Mouse (Mus musculus): ENCODE results near the gene Klre1.
A peak's percentile ranks its signal among the peaks of the same experiment; 100 is the strongest.

Gene Klre1

DNA sequence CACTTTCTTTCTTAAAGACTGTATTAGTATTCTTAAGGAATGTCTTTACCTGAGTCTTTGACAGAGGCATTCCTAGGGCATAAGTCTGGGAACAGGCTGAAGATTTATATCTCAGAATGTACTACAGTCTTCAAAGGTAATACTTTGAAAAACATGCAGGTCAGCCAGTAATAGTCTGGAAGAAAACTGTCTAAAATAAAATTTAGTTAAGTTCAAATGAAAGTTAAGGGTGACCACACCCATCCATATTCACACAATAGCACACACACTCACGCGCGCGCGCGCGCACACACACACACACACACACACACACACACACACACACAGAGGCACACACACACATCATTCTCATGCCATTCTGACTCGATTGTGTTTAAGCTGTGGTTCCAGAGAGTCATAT is at the start of gene Klre1:
Klre1 (plus strand) TSS at position 301 of the 400 bp plus-strand sequence.
- DNase-seq, result no peak

- DNase-seq, result no peak
These were observed 48.1 kb upstream of the Klre1 start for GRCm38 (mm10) chr6:129529605-129530004.

- DNase-seq, result no peak
These were observed 47.4 kb upstream of the Klre1 start for GRCm38 (mm10) chr6:129530261-129530660.

DNA sequence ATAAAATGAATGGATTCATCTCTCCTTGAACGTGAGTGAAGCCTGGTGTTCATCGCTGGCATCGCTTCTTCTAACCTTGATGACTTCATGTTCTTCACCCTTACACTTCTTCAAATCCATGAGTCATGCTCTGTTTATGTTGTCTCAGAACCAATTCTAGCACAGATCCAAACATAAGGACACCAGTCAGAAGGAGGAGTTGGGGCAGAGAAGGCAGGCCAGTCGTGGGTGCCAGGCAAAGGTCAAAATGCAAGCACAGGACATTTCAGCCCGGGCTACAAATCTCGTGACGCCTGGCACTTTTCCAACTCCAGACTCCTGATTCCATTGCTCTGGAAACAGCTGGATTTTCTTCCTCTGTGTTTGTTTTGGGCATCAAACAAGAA is 45.2 kb upstream of the Klre1 start:
- peak; percentile 83 for DNase-seq

GRCm38 (mm10) chr6:129532942-129533860 is 44.5 kb upstream of the Klre1 start, which contains the start of gene Gabarapl1:
Gene Gabarapl1 (plus strand): TSS chr6:129533160.
- DNase-seq, result peak; percentile 91

- DNase-seq, result no peak
These were observed 43.6 kb upstream of the Klre1 start for GRCm38 (mm10) chr6:129534057-129534456.

GRCm38 (mm10) chr6:129534627-129535190 is 43.0 kb upstream of the Klre1 start:
- DNase-seq, result no peak

- no peak for DNase-seq
These were observed 42.0 kb upstream of the Klre1 start for GRCm38 (mm10) chr6:129535723-129536122.

- no peak for DNase-seq
These were observed 39.1 kb upstream of the Klre1 start for GRCm38 (mm10) chr6:129538555-129538954.

DNA sequence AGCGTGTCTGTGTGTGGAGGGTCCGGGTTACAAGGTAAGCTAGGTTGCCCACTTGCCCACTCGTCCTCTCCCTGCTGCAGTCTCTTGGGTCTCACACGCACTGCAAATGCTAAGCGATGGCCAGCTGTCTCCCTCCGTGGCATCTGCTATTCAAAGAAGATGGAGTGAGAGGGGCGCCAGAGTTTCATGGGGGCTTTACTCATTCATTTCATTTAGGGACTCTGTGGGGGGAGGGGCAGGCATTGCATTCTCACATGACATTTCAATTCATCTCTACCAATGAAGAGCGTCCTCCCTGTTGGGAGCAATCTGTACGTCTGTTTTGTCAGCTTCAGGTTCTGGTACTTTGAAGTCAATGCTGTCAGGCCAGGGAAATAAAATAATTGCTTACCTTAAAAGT is 35.8 kb upstream of the Klre1 start:
- DNase-seq, result no peak

GRCm38 (mm10) chr6:129542540-129542939 is 35.2 kb upstream of the Klre1 start:
- no peak for DNase-seq

DNA sequence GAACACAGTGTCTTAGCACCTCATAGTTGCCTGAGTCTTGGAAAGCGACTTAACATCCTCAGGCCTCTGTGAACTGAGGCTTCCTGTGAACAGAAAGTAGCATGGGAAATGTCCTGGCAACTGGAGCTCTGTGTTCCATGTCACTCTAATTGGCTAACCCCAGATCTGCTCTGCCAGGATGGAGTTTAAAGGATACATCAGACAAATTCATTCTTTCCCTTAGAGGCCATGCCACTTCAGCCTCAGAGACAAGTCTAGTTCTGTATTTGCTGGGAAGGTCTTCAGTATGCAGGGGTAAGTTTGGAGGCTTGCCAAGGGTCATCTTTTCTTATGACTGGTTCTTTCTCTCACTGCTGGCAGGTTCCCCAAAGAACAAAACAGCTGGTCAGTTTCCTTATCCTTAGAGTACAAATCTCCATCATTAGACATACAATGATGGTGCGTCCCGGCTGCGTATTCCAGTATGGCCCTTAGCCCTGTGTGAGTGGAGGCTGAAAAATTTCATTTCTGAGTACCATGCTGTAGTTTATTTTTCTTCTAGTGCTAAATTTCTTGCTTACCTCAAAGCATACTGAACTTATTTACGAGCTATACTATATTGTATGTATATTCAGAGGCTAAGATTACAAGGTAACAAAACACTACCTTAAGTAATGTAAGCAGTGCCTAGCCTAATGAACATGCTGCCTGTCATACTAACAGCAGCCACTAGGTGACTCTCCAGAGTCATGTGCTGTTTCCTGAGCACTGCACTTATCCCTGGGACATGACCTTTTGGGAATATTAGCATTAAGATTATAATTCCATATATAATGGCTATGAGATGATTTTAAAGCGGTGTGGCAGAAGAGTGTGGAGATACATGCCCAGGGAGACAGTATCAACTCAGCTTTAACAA is 33.7 kb upstream of the Klre1 start:
- DNase-seq, result peak; percentile 87

- no peak for DNase-seq
These were observed 30.4 kb upstream of the Klre1 start for GRCm38 (mm10) chr6:129547277-129547676.

DNA sequence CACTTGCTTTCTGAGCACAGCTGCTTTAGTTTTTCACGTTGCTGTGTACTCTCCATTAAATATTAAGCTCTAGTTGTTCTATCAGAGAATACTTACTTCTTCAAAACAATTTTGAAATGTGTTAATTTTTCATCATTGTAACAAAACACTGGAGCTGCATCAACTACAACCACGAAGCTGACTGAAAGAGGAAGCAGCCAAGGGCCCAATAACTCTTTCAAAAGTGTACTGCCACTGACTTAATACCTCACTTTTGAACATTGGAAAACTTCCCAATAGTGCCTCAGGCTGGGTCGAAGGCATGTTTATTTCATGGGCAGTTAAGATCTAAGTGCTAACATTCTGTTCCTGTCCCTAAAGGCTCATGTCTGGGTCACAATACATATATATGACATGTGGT is 29.7 kb upstream of the Klre1 start:
- DNase-seq, result no peak

DNA sequence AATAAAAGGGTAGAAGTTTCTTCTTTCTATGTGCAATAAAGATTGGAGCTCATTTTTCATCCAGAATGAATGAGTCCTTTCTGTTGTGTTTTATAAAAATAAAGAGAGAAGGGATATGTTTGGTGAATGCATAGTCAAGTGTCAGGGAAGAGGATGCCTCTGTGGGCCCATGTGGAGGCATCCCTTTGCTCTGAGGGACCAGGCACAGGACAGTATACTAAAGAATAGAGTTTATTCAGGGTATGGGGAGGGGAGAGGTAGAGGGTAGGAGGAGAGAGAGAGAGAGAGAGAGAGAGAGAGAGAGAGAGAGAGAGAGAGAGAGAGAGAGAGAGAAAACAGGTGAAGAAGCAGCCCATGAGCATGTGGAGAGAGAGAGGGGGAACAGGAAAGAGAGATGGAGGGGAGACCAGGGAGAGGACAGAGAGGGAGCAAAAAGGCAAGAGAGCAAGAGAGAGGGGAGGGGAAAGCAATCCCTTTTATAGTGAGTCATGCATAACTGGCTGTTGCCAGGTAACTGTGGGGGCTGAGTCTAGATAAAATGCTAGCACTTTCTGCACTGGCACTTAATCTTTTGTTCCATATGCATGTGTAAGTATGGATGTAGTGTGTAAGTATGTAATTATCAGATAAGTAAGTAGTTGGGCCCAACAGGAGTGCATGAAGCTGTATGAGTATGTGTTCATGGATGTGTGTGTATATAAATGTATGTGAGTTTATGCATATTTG is 20.2 kb upstream of the Klre1 start:
- DNase-seq, result no peak

GRCm38 (mm10) chr6:129558946-129559640 is 18.6 kb upstream of the Klre1 start:
- DNase-seq, result peak; percentile 80

- no peak for DNase-seq
These were observed 18.1 kb upstream of the Klre1 start for GRCm38 (mm10) chr6:129559641-129560027.

- no peak for DNase-seq
These were observed 12.4 kb upstream of the Klre1 start for GRCm38 (mm10) chr6:129565257-129565656.

DNA sequence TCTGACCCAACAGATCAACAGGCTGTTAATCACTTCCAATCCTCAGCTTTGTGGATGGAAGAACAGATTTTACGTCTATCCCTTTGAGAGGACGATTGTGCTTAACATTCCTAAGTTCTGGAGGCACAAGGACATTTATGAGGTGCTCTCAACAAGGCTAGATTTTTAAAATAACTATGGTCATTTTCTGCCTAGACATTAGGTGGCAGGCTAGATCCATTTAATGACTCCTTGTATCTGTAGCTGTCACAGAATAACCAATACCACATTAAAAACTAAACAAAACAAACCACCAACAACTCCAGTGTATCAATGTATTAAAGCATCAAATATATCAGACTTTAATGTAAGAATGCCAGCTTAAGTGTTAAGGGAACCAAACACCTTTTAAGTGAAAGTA is 2.4 kb upstream of the Klre1 start:
- DNase-seq, result peak; percentile 16

- DNase-seq, result peak; percentile 19
These were observed 3.6 kb downstream of the Klre1 start for GRCm38 (mm10) chr6:129581274-129581673.

DNA sequence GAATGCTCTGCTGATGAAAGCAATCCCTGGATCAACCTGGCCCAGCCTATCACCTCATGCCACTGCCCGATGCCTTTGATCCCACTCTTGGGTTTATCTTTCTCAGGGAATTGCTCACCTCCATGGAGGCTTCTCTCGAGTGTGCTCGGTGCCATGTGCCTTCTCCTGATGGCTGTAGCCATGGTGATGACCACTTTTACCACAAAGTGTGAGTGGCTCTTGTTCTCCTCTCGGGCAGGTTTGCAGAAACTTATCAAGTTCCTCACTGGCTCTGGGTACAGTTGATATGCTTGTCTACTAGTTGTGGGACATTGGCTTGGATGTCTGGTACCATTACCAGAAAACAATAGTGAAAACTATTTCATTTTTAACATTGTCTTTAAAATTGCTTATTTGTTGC is 4.2 kb downstream of the Klre1 start:
- DNase-seq, result no peak

DNA sequence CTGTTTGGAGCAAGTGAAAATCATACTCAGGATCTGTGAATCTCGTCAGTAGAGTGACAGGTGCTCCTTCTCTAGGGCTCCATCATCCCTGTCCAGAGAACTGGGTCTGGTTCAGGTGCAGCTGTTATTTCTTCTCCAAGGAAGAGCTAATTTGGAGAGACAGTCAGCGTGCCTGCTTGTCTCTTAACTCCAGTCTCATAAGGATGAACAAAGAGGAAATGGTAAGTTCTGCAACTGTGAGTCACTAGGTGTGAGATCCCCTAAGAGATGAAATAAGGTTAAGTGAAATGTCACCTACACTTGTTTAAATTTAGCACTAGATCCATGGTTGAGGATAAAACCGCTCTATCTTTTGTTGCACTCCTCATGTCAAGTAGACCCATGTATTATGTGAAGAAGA is 5.3 kb downstream of the Klre1 start:
- no peak for DNase-seq
